Mouse (Mus musculus) limb, embryonic 12.5 days (tissue): ENCODE data around the gene Gal3st1. TPM values are rescaled to one million over a fixed set of nuclear protein-coding genes. Genes with fewer than 3 reads are reported as not detected.

Experiments used
- ATAC-seq: fragments of 200-750 bp; cut with Nextera tagmentation; 2 replicates; pipeline ENCODE4 v1.8.0; 2017; ENCODE audit warnings: low read depth, moderate TSS enrichment; ENCODE audit not compliant: insufficient number of reproducible peaks, insufficient read depth, low FRiP score, low TSS enrichment
- H3K27ac ChIP-seq: fragments of 300-500 bp; sonication (generic); 2 replicates; pipeline ENCODE4 v1.5.1; 2016; ENCODE audit warnings: mild to moderate bottlenecking, moderate library complexity
- H3K27me3 ChIP-seq: fragments of 300-500 bp; sonication (generic); 2 replicates; pipeline ENCODE4 v1.6.1; 2016; ENCODE audit warnings: mild to moderate bottlenecking, moderate library complexity
- H3K36me3 ChIP-seq: fragments of 300-500 bp; sonication (generic); 2 replicates; pipeline ENCODE4 v1.6.1; 2016; ENCODE audit warnings: mild to moderate bottlenecking, moderate library complexity
- H3K4me1 ChIP-seq: fragments of 300-500 bp; sonication (generic); replicated peaks from 2 replicates; pipeline ENCODE4 v1.6.1; 2016
- H3K4me2 ChIP-seq: fragments of 300-500 bp; sonication (generic); 2 replicates; pipeline ENCODE4 v1.6.1; 2016; ENCODE audit warnings: mild to moderate bottlenecking, moderate library complexity
- H3K4me3 ChIP-seq: fragments of 300-500 bp; sonication (generic); replicated peaks from 2 replicates; pipeline ENCODE4 v1.5.1; 2016; ENCODE audit warnings: mild to moderate bottlenecking
- H3K9ac ChIP-seq: fragments of 300-500 bp; sonication (generic); replicated peaks from 2 replicates; pipeline ENCODE4 v1.6.1; 2016; ENCODE audit warnings: mild to moderate bottlenecking, moderate library complexity
- H3K9me3 ChIP-seq: fragments of 300-500 bp; sonication (generic); 2 replicates; pipeline ENCODE4 v1.6.1; 2016; ENCODE audit warnings: mild to moderate bottlenecking, moderate library complexity
- WGBS: fragments of 180-500 bp; shearing (Covaris S2); methylation state at CpG from one replicate; pipeline ENCODE4 v1.1.7; 2016; 5-methylcytosine and 5-hydroxymethylcytosine counted together
- polyA plus RNA-seq: library from polyadenylated mRNA; unstranded; fragments of >200 nt; fragmentation: Nextera tagmentation; extraction: Ambion mirVana; gene quantifications from 2 replicates; pipeline ENCODE4 v1.2.1, GENCODE M21; 2016

Gal3st1 gene
- polyA plus RNA-seq, 1 experiment from 2014 or later, result 4.4 TPM

- peak overlapping the region; percentile 88 for H3K4me3 ChIP-seq
- H3K36me3 ChIP-seq, result peaks cover 8% of the 10 kb centered on the region
- H3K4me2 ChIP-seq, result peak overlapping the region; percentile 85
- no peaks in the 10 kb centered on the region for H3K27me3 ChIP-seq
- ATAC-seq, result no peak
- no peaks in the 10 kb centered on the region for H3K9me3 ChIP-seq
- peak overlapping the region; percentile 67; the same call in 1 of the 2 replicates for H3K27ac ChIP-seq
- H3K4me1 ChIP-seq, result peaks cover 10% of the 10 kb centered on the region
- 86% methylated on average over 10 of the region's 10 CpGs for WGBS
- no peak overlapping the region; the same call in 1 of the 2 replicates for H3K9ac ChIP-seq
Observed at GRCm38 (mm10) chr11:3963155-3963554, 20.3 kb upstream of the Gal3st1 start.

GRCm38 (mm10) chr11:3963610-3964415, 19.6 kb upstream of the Gal3st1 start, which contains the start of gene Pes1:
Gene Pes1, plus strand, starts transcription at chr11:3963975.
- Histone ChIP-seq H3K4me3 (peak within 1 kb of the TSS; percentile 88), H3K27ac (peak within 1 kb of the TSS; percentile 67; the same call in 1 of the 2 replicates), H3K27me3 (no peaks in the 10 kb centered on the region), H3K4me2 (peak within 1 kb of the TSS; percentile 85), H3K9ac (peak within 1 kb of the TSS; percentile 78), H3K4me1 (peaks cover 10% of the 10 kb centered on the region), H3K36me3 (peaks cover 13% of the 10 kb centered on the region), H3K9me3 (no peaks in the 10 kb centered on the region)
- ATAC-seq, result peak; percentile 87
- 1% methylated on average over 31 of the region's 31 CpGs for WGBS

- peak overlapping the region; percentile 85 for H3K4me2 ChIP-seq
- 0 out of 2 replicates have a peak, but pooled peaks have one; percentile 9 for ATAC-seq
- no peaks in the 10 kb centered on the region for H3K27me3 ChIP-seq
- H3K9ac ChIP-seq, result peak overlapping the region; percentile 78
- peak overlapping the region; percentile 59; the same call in 1 of the 2 replicates for H3K27ac ChIP-seq
- H3K36me3 ChIP-seq, result peaks cover 20% of the 10 kb centered on the region
- H3K4me1 ChIP-seq, result peaks cover 10% of the 10 kb centered on the region
- no peaks in the 10 kb centered on the region for H3K9me3 ChIP-seq
- H3K4me3 ChIP-seq, result peak overlapping the region; percentile 88
- 17% methylated on average over 11 of the region's 11 CpGs for WGBS
Observed at GRCm38 (mm10) chr11:3964416-3965172, 18.8 kb upstream of the Gal3st1 start.

- no peak overlapping the region for H3K4me2 ChIP-seq
- H3K4me3 ChIP-seq, result no peak overlapping the region
- H3K36me3 ChIP-seq, result peaks cover 72% of the 10 kb centered on the region
- 85% methylated on average over 3 of the region's 3 CpGs for WGBS
- H3K4me1 ChIP-seq, result peaks cover 6% of the 10 kb centered on the region
- ATAC-seq, result no peak
- no peaks in the 10 kb centered on the region for H3K9me3 ChIP-seq
- H3K9ac ChIP-seq, result no peak overlapping the region
- no peak overlapping the region for H3K27ac ChIP-seq
- H3K27me3 ChIP-seq, result no peaks in the 10 kb centered on the region
Observed at GRCm38 (mm10) chr11:3969837-3970236, 13.6 kb upstream of the Gal3st1 start.

GRCm38 (mm10) chr11:3970361-3970760, 13.1 kb upstream of the Gal3st1 start:
- Histone ChIP-seq H3K4me3 (no peak overlapping the region), H3K27ac (no peak overlapping the region), H3K36me3 (peaks cover 77% of the 10 kb centered on the region), H3K9ac (no peak overlapping the region), H3K27me3 (no peaks in the 10 kb centered on the region), H3K4me2 (no peak overlapping the region), H3K9me3 (no peaks in the 10 kb centered on the region), H3K4me1 (peaks cover under 1% of the 10 kb centered on the region; the same call in 1 of the 2 replicates)
- 92% methylated on average over 7 of the region's 7 CpGs for WGBS
- ATAC-seq, result no peak

- Histone ChIP-seq H3K4me1 (no peaks in the 10 kb centered on the region), H3K4me2 (no peak overlapping the region), H3K36me3 (peaks cover 98% of the 10 kb centered on the region), H3K9ac (no peak overlapping the region), H3K9me3 (no peaks in the 10 kb centered on the region), H3K4me3 (no peak overlapping the region), H3K27ac (no peak overlapping the region), H3K27me3 (no peaks in the 10 kb centered on the region)
- ATAC-seq, result no peak
- 92% methylated on average over 7 of the region's 7 CpGs for WGBS
Observed at GRCm38 (mm10) chr11:3973081-3973480, 10.4 kb upstream of the Gal3st1 start.

- Histone ChIP-seq H3K4me3 (no peak overlapping the region), H3K4me1 (no peaks in the 10 kb centered on the region), H3K9ac (no peak overlapping the region), H3K27me3 (no peaks in the 10 kb centered on the region), H3K9me3 (no peaks in the 10 kb centered on the region), H3K27ac (no peak overlapping the region), H3K4me2 (no peak overlapping the region), H3K36me3 (peaks cover 100% of the 10 kb centered on the region)
- no peak for ATAC-seq
- WGBS, result 83% methylated on average over 3 of the region's 3 CpGs
Observed at GRCm38 (mm10) chr11:3974311-3974710, 9.1 kb upstream of the Gal3st1 start.

- Histone ChIP-seq H3K4me3 (no peak within 1 kb of the TSS), H3K27me3 (no peaks in the 10 kb centered on the region)
Observed at GRCm38 (mm10) chr11:3976678-3977077, 6.8 kb upstream of the Gal3st1 start, which contains the start of gene 4930556J24Rik. Gene 4930556J24Rik, minus strand, starts transcription at chr11:3976778.

GRCm38 (mm10) chr11:3978421-3978820, 5.0 kb upstream of the Gal3st1 start:
- WGBS, result 86% methylated on average over 5 of the region's 5 CpGs
- Histone ChIP-seq H3K36me3 (peaks cover 79% of the 10 kb centered on the region), H3K4me1 (peaks cover 7% of the 10 kb centered on the region), H3K27ac (no peak overlapping the region), H3K4me2 (no peak overlapping the region), H3K9me3 (no peaks in the 10 kb centered on the region), H3K4me3 (no peak overlapping the region), H3K9ac (no peak overlapping the region), H3K27me3 (peaks cover 3% of the 10 kb centered on the region; the same call in 1 of the 2 replicates)
- no peak for ATAC-seq

More at GRCm38 (mm10) chr11:3976678-3977077, 6.8 kb upstream of the Gal3st1 start, which contains the start of gene 4930556J24Rik:
- H3K36me3 ChIP-seq, result peaks cover 97% of the 10 kb centered on the region
- 86% methylated on average over 6 of the region's 6 CpGs for WGBS
- H3K27ac ChIP-seq, result no peak within 1 kb of the TSS
- H3K4me2 ChIP-seq, result no peak within 1 kb of the TSS
- no peak within 1 kb of the TSS for H3K9ac ChIP-seq
- no peaks in the 10 kb centered on the region for H3K9me3 ChIP-seq
- no peak for ATAC-seq
- H3K4me1 ChIP-seq, result no peaks in the 10 kb centered on the region

- Histone ChIP-seq H3K4me3 (no peak overlapping the region), H3K4me1 (peaks cover 24% of the 10 kb centered on the region), H3K27me3 (peaks cover 16% of the 10 kb centered on the region), H3K9me3 (no peaks in the 10 kb centered on the region), H3K4me2 (no peak overlapping the region), H3K27ac (peak overlapping the region; percentile 2; the same call in 1 of the 2 replicates), H3K9ac (no peak overlapping the region), H3K36me3 (peaks cover 48% of the 10 kb centered on the region)
- no peak for ATAC-seq
- 65% methylated on average over 6 of the region's 6 CpGs for WGBS
Observed at GRCm38 (mm10) chr11:3981536-3981935, 1.9 kb upstream of the Gal3st1 start.
